Mouse (Mus musculus) bone marrow, adult 2 months (tissue): ENCODE data around the gene Cd244a.

Source experiments
- CTCF ChIP-seq: fragments of 200-500 bp; IDR thresholded peaks from 2 replicates; pipeline ENCODE4 v1.5.1; 2011; ENCODE audit warnings: low read length, control low read depth; ENCODE audit not compliant: control insufficient read depth, insufficient read depth
- POLR2A ChIP-seq: fragments of 200-500 bp; IDR thresholded peaks from 2 replicates; pipeline ENCODE4 v1.6.1; 2011; ENCODE audit warnings: low read depth, mild to moderate bottlenecking, control low read depth, low read length, borderline replicate concordance; ENCODE audit not compliant: control insufficient read depth

- TF ChIP-seq POLR2A (no peak), CTCF (no peak)
Measured at GRCm38 (mm10) chr1:171606656-171607055, 47.7 kb downstream of the Cd244a start.
